Mouse (Mus musculus) gastrocnemius, postnatal 14 days (tissue): ENCODE results near the gene Gm20388. TPM values are rescaled to one million over a fixed set of nuclear protein-coding genes. Genes with fewer than 3 reads are reported as not detected.
"Not testable (repeated sequence)": the region's sequence is repeated elsewhere in the genome, so short reads cannot be mapped to it uniquely, and the experiment has no call there.

Experiments
- DNase-seq: peaks from one replicate; pipeline ENCODE4 v3.0.0; 2021; ENCODE audit warnings: mixed read lengths
- intact Hi-C: fragments of 180-260 bp; cut with DNase I; formaldehyde crosslinking; loops from one replicate; pipeline ENCODE4 v1.15.1; 2025; ENCODE audit warnings: low total_unique reads
- total RNA-seq, 2 experiments: library from RNA; stranded (reverse); gene quantifications; 2 replicates each; pipeline ENCODE4 v1.2.3; 2021

Gm20388 gene
- total RNA-seq, 2 experiments from 2014 or later, result 5.6 to 6.0 TPM

GRCm38 (mm10) chr8:123988605-123989038, 4078.0 kb downstream of the Gm20388 start:
- no peak for DNase-seq
- intact Hi-C loops, result no loop called here

GRCm38 (mm10) chr8:123989128-123989527, 4078.5 kb downstream of the Gm20388 start:
- intact Hi-C loops, result no loop called here
- no peak for DNase-seq

GRCm38 (mm10) chr8:123990277-123991049, 4079.8 kb downstream of the Gm20388 start:
- intact Hi-C loops, result no loop called here
- no peak for DNase-seq

GRCm38 (mm10) chr8:123992587-123992986, 4081.9 kb downstream of the Gm20388 start:
- intact Hi-C loops, result no loop called here
- DNase-seq, result no peak

GRCm38 (mm10) chr8:123993597-123993996, 4083.0 kb downstream of the Gm20388 start:
- intact Hi-C loops, result no loop called here

GRCm38 (mm10) chr8:123993997-123994396, 4083.4 kb downstream of the Gm20388 start:
- intact Hi-C loops, result no loop called here
- DNase-seq, result no peak

More at GRCm38 (mm10) chr8:123993597-123993996, 4083.0 kb downstream of the Gm20388 start:
- DNase-seq, result no peak

- DNase-seq, result peak; percentile 54
- intact Hi-C loops, result no loop called here
These were observed 4088.9 kb downstream of the Gm20388 start for GRCm38 (mm10) chr8:123999568-123999967.

GRCm38 (mm10) chr8:124002546-124003108, 4092.0 kb downstream of the Gm20388 start:
- intact Hi-C loops, result no loop called here
- no peak for DNase-seq

- DNase-seq, result no peak
These were observed 4097.2 kb downstream of the Gm20388 start for GRCm38 (mm10) chr8:124007829-124008228.

GRCm38 (mm10) chr8:124011580-124011979, 4100.9 kb downstream of the Gm20388 start:
- no peak for DNase-seq
- intact Hi-C loops, result no loop called here

More at GRCm38 (mm10) chr8:124007829-124008228, 4097.2 kb downstream of the Gm20388 start:
- intact Hi-C loops, result no loop called here

GRCm38 (mm10) chr8:124011989-124012586, 4101.4 kb downstream of the Gm20388 start:
- DNase-seq, result no peak
- intact Hi-C loops, result no loop called here

GRCm38 (mm10) chr8:124014299-124014698, 4103.7 kb downstream of the Gm20388 start:
- intact Hi-C loops, DNase-seq: not testable (repeated sequence)

- intact Hi-C loops, result no loop called here
- no peak for DNase-seq
These were observed 4104.1 kb downstream of the Gm20388 start for GRCm38 (mm10) chr8:124014751-124015150.

GRCm38 (mm10) chr8:124019782-124020181, 4109.1 kb downstream of the Gm20388 start:
- no peak for DNase-seq
- intact Hi-C loops, result no loop called here

GRCm38 (mm10) chr8:124020439-124021236, 4110.0 kb downstream of the Gm20388 start:
- DNase-seq, result peak; percentile 60
- intact Hi-C loops, result no loop called here

GRCm38 (mm10) chr8:124021237-124022227, 4110.9 kb downstream of the Gm20388 start, which contains the start of the genes Taf5l and Urb2:
Gene Taf5l, minus strand, starts transcription at chr8:124021397.
Gene Urb2, plus strand, starts transcription at chr8:124021508.
- peak; percentile 93 for DNase-seq
- intact Hi-C loops, result no loop called here

GRCm38 (mm10) chr8:124026265-124026664, 4115.6 kb downstream of the Gm20388 start:
- intact Hi-C loops, result not testable (repeated sequence)

GRCm38 (mm10) chr8:124027831-124028230, 4117.2 kb downstream of the Gm20388 start:
- intact Hi-C loops, result no loop called here
- DNase-seq, result peak; percentile 14

More at GRCm38 (mm10) chr8:124026265-124026664, 4115.6 kb downstream of the Gm20388 start:
- DNase-seq, result not testable (repeated sequence)
